Mouse (Mus musculus): ENCODE results near the gene Arhgap27.
A peak's percentile ranks its signal among the peaks of the same experiment; 100 is the strongest.

DNA sequence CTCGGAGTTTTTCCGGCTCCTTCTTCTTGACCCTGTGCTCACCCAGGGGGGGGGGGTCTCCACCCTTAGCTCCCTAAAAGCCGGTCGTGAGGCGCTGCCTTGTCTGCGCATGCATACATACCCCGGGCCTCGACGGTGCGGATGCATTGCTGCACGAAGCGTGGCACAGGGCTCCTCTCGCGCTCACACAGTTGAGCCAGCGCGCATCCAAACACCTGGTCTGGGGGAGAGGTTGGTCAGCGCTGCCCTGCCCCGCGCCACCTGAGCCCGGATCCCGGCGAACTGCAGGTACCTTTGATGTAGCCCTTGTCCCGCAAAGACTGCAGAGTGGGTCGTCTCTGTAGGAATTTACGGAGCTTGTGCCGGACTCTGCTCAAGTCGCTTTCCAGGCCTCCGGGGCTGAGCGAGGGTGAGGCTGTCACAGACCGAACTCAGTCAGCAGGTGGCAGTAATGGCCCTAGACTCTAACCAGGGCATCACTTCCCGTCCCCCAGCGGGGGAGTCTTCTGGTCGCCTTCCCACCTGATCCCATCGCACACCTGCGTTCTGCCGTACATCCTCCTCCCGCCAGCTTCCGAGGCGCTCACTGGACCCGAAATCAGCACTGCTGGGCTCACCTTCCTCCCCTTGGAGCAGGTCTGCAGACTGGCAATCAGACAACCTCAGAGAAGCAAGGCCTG, 29.6 kb downstream of the Arhgap27 start:
- TF ChIP-seq CTCF (IDR thresholded peaks at IDR 0.05; ENCODE audit: low read depth), result peak; percentile 54
- TF ChIP-seq EP300 (IDR thresholded peaks at IDR 0.05; ENCODE audit: low read depth), result no peak
